Mouse (Mus musculus): ENCODE data around the gene 4933411K16Rik.

Gene 4933411K16Rik

DNA sequence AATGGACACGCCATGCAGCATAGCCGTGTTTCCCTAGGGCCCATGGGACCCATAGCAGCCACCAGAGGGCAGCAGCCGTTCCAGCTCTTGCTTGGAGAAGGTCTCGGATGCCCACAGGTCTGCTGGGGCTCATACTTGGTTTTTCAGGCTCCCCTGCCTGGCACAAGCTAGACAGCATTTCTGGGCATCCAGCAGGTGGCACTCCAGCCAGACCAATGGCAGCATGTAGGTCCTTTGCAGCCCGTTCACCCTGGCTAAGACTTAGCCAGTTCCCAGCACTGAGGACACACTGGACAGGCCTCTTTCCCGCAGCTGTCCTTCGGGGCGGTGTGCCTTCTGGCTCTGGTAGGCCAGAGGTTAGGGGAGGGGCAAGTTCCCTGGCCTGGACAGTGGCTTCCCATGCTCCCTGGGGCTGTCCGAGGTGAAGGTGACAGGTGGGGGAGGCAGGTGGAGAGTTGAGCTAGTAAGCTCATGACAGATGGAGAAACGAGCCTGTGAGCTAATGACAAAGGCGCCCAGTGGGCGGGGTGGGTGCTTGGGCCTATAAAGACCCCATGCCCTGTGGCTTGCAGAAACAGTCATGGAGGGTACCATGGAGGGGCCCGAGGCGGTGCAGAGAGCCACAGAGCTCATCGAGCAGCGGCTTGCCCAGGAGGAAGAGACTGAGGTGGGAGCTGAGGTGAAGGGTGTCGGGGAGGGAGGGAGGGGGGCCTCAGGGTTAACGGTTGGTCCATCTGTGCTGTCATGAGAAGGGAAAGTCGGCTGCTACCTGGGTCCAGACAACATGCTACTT is 16.4 kb upstream of the 4933411K16Rik start, which contains the start of gene Ankrd2:
Ankrd2 (plus strand) TSS at position 545 of the 793 bp plus-strand sequence.
- DNase-seq (ENCODE audit: low spot score): peak; percentile 83

DNA sequence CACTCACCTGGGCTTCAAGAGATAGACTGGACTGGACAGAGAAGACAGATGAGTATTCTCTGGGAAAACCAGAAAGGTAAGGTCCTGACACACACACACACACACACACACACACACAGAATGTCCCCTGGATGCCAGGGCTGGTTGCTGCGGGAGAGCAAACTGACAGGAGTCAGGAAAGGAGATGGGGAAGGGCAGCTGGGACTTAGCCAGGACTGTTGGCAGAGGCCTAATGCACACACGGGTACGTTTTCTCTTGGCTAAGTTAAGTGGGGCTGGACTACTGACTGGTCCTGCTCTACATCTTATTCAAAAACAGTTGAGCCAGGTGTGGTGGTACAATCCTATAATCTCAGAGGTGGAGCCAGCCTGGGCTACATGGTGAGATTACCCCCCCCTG is 15.7 kb upstream of the 4933411K16Rik start:
- DNase-seq (ENCODE audit: low spot score): no peak

DNA sequence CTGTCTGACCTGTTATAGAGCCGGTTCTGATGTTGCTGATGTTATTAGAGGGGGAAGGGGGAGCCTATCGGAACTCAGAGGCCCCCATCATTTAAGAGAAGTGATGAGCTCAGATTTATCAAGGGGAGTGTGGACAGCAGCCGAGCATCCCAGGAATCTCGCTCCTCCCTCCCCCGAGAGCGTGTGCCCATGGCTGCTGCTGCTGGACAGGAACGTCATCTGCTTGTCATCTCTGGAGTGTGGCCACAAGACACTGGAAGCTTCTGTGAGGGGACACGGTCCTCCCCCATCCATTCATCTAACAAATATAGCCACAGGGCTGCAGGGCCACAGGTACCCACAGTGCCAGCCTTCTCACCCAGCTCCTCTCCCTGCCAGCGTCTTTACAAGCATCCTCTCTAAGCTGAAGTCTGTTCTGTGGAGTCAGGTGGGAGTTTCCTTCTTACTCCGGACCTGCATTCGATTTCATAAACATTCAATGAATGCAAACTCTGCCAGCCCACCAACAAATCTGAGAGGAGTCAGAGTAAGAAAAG is 14.8 kb upstream of the 4933411K16Rik start:
- DNase-seq (ENCODE audit: low spot score): no peak

DNA sequence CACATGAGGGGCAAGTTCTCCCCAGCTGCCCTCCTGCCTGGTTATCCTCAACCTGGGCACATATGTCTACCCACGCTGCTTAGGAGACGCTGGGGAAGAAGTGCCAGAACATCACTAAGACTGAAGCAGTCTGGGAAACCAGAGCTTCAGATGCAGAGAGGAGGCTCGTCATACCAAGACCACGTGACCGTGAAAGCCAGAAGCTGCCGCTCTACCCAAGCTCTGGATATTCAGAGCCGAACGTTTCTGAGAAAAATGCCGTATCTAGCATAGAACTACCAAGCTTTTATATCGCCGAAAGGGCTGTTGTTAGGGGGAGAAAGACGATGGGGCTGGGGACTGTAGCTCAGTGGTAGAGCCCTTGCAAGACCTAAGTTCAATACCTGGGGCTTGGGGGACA is 13.7 kb upstream of the 4933411K16Rik start:
- no peak for DNase-seq (ENCODE audit: low spot score)

DNA sequence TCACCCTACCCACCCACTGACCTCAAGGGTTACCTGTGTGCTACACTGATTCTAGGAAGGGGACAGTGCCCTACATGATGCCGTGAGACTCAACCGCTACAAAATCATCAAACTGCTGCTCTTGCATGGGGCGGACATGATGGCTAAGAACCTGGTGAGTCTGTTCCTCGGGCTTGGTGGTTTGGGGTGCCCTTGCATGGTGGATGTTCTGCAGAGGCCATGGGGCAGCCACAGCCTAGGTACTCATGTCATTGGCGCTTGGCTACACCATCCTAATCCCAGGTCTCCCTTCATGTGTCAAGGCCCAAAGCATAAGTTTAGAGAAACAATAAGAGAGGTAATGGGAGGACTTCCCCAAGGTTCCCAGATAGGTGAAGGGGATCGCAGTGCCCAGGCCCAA is 8.1 kb upstream of the 4933411K16Rik start:
- no peak for DNase-seq (ENCODE audit: low spot score)

DNA sequence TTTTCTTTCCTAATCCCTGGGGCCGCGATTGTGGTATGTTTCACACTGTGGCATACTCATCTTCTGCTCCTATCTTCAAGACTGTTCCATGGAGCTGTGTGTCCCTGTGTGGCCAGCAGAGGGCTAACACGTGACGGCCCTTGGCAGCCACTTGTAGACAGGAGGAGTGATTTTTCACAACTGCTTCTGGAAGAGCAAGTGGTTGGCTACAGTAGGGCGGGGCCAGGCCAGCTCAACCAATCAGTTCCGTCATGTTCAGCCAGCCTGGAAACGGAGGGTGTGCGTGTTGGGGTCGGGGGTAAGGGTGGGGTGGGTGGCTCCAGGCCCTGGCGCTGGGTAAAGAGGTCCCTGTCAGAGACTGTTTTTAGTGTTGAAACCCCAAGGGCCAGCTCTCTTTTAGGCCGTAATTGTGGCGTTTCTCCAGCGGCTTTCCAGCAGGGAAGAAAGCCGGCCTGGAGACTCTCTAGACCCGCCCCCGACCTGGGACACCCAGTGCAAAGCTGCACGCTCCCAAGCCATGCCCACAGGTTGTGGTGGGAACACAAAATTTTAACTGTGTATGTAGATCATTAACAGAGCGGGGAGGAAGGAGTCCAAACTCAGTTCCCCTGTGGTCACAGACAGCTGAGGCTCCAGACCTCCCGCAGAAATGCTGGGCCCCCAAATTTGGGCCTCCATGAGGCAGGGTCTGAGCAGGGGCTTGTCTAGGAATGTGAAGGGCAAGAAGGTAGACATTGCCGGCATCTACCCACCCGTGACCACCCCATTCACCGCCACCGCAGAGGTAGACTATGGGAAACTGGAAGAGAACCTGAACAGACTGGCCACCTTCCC is 6.6 kb upstream of the 4933411K16Rik start, which contains the start of gene Hoga1:
Hoga1 (plus strand) TSS at position 342 of the 834 bp plus-strand sequence.
- peak; percentile 66 for DNase-seq (ENCODE audit: low spot score)

DNA sequence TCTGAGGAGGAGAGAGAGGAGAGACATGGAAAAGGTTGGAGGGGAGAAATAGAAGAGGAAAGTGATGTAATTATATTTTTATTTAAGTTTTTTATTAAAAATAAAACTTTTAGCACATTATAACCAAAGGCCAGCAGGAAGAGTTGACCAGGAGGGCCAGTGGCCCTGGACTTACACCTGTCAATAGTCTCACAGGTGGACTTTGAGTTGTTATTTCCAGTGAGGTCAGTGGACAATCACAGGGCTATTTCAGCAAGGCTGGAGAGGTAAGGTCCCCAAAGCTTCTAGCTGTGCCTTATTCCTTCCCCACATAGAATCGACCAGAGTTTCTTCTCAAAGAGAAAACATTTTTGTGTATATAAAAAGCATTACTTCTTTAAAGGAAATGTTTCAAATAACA is 1.8 kb upstream of the 4933411K16Rik start:
- no peak for DNase-seq (ENCODE audit: low spot score)

DNA sequence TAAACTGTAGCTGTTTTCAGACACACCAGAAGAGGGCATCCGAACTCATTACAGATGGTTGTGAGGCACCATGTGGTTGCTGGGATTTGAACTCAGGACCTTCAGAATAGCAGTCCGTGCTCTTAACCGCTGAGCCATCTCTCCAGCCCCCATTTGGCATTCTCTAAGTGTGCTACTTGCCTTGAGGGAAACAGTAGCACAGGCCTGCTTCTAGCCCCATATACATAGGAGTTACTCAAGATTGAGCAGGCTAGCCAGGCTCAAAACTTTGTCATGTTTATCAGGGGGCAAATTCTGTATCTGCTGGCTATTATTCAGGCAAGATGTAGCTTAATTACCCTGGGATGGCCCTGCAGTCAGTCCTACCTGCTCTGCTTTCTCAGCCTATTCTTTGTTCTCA is 697 bp upstream of the 4933411K16Rik start:
- DNase-seq (ENCODE audit: low spot score): no peak

DNA sequence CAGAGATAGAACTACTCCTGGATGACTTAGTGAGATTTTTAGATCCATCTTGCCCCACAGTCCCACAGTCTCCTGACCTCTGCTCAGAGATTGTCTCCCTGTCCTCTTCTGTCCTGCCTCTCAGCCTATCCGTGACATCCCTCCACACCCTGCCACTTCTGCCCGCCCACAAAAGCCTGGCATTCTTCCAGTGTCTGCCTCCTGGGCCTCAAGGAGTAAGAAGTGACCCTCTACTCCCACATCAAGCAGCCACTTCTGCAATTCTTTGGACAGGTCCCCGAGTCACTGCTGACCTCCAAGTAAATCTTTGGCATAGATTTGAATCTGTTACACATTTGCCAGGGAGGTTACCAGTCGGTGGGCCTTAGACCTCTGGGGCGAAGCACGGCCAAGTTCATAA is 2.2 kb downstream of the 4933411K16Rik start:
- DNase-seq (ENCODE audit: low spot score): no peak

DNA sequence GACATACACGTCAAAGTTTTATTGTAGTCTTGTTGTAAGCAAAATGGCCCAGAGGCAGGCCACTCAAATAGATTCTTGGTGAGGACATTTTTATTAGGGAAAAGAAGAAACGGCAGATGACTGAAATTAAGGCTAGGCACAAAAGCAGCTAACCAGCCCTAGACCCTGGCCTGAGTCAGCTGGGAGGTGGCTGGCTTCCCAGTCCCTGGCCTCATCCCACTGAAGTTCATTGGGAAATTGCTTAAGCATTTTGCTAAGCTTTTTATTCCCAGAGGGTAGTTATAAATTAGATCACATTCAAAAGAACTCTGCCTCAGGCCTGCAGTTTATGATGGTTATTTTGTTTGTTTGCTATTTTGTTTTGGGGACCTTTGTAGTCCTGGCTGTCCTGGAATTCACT is 3.8 kb downstream of the 4933411K16Rik start:
- no peak for DNase-seq (ENCODE audit: low spot score)

DNA sequence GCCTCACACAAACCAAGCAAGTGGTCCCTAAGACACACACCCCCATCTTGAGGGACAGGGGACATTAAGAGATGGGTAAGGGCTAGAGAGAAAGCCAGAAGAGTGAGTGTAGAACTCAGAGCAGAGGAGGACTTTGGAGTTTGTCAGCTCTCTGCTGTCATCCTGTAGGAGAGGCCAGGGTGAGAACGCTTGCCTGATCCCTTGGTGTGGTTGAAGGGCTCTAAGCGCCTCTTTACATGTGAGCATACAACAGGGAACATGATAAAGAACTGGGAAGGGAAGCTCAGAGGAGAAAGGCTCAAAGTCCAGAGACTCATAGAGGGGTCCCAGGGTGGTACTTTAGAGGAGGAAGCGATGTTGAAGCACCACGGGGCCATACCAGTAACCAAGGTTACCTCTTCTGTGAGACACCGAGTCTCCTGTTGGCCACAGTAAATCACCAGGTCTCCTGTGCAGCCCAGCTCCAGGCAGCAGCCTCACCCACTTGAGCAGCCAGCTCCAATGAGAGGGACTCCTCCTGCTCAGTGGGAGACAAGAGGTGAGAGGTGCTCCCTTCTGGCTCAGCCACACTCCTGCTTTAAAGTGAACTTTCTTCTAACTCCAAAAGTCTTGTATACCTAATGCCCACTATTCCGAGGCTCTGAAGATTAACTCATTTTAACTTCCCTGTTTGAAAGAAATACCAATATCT is 4.8 kb downstream of the 4933411K16Rik start:
- no peak for DNase-seq (ENCODE audit: low spot score)

DNA sequence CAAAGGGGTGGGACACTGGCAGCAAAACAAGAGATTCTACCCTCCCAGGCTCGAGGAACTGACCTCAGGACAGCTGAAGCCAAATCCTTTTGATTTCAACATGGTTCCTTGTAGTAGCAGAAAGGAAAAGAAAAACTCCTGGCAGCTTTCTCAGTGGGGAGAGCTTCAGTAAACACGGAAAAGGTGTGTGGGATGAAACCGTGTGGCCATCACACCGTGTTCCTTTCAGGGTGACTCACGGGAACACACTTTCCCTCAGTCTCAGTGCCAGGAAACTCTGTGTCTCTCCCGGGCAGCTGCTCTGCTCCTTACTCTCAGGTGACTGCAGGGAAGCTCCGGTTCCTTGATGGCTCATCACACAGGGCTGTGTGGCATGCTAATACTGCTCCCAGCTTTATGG is 6.4 kb downstream of the 4933411K16Rik start:
- DNase-seq (ENCODE audit: low spot score): no peak

DNA sequence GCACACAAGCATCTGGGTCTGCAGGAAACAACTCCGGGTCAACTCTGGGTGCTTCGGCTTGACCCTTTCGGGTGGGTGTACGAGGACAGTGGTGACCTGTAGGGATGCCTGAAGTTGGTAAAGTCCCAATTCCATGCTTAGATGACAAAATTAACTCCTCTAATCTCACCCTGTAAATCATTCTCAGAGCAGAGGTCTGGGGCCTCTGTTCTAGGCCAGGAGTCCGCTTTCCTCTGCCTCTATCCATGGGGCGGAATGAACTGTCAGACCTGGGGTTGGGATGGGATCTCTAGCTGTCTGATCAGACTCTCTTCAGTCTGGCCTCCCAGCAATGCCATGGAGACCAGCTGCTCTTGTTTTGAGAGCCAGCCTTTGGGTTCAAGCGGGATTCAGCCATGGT is 9.4 kb downstream of the 4933411K16Rik start:
- no peak for DNase-seq (ENCODE audit: low spot score)

DNA sequence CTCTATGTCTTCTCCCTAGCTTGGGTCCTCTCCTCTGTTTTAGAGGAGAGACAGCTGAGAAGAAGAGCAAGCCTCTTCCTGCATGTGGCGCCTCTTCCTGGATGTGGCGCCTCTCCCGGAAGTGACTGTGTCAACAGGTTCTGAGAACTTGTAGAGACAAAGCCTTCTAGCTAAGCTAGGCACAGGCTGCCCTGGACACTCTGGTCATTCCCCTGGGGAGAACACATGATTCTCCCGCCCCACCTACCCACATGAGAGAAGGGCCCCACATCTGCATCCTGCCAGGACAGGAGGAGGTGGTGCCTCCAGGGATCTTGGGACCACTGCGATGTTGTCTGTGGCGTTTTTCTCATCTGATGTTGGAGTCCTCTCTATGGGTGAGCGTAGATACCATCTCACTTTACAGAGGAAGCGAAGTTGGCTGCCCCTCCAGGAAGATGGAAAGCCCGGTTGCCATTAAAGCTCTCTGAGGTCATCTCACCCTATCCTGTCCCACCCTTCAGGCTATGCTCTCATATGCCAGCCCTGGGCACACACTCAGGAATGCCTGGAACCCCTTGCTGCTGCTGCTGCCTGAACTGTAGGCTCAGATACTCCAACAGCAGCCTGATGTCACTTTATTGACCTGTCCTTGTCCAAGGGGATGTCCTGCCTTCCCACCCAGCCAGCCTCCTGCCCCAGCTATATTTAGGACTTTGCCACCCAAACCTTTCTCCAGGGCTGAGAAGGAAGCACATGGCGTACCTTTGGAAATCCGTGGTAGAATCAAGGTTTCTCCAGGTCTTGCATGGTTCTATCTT is 16.6 kb downstream of the 4933411K16Rik start:
- DNase-seq (ENCODE audit: low spot score): no peak

DNA sequence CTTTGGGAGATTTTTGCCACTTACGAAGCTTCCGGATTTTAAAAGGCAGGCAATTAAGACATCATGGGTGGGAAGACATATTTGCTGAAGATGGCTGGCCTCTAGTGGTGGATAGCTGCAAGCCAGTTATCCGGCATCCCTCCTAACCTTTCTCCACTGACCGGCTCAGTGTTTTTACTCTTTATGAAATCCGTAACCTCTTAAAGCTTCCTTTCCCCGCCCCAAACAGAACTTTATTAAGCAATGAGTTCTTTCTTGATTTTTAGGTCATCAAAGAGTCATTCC is 17.1 kb downstream of the 4933411K16Rik start:
- no peak for DNase-seq (ENCODE audit: low spot score)

DNA sequence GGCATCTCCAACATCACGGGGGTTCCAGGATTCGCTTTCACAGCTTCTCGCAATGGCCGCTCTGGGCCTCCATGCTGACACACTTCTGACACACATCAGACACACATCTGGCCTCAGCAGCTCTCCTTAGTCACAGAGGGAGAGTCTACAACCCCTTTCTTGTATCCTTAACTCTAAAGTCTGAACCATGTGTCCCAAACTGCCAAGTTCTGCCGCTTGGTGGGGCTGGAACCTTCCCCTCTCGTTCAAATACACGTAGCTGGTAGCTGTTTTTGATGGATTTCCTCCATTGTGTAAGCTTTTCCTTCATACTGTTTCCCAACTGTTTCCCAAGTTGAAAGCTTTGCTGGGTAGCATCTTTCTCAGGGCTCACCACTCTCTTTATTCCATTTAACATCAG is 19.2 kb downstream of the 4933411K16Rik start:
- DNase-seq (ENCODE audit: low spot score): no peak

DNA sequence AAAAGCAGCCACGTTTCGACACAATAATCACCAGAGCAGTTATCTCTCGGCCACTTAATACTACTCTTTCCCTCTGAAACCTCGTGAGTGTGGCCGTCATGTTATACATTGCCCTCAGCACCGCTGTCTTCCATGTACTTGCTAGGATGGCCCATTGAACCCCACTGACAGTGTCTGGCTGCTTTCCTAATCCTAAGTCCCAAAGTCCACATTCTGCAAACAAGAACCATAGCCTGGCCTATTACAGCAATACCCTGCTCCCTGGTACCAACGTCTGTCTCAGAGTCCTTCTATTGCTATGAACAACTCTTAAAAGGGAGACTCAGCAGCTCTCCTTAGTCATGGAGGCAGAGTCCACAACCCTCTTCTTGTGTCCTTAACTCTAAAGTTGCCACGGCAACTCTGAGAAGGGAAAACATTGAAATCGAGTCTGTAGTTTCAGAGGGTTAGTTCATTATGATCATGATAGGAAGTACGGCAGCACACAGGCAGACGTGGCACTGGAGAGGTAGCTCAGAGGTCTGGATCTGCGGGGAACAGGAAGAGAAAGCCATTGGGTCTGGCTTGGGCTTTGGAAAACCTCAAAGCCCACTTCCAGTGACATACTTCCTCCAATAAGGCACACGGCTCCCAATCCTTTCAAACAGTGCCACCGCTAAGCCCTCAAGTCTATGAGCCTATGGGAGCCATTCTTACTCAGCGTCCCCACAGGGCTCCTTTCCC is 20.0 kb downstream of the 4933411K16Rik start:
- DNase-seq (ENCODE audit: low spot score): no peak

DNA sequence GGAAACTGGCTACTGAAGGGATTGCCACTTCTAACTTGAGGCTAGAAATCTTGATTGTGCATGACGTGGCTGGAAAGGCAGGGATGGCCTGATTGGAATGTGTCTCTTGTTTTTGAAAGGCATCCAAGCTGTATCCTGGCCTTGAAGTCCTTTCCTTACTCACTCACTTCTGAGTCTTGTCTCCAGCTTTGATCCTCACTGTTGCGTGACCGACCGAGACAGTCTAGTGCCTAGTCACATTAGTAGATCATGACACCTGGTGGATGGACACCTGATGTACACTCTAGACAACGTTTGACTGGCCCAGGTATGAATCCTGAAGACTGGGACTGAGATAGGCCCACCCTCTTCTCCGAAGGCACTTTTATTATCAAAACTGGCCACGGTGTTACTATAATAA is 20.8 kb downstream of the 4933411K16Rik start:
- DNase-seq (ENCODE audit: low spot score): no peak

DNA sequence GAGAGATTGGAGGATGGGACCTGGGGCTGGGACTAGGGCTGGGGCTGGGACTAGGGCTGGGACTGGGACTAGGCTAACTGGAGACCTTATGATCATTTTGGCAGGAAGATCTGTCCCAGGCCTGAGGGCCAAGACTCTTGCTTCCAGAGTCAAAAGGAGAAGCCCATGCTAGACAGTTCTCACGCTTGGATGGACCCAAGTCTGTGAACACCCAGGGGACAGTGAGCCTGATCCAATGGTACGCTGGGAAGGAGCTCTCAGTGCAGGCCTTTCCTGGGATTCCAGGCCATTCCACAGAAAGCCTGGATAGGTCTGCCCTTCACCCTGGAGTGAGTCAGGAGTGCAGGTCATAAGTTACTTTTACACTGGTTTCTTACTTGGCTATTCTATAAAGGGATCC is 23.0 kb downstream of the 4933411K16Rik start:
- no peak for DNase-seq (ENCODE audit: low spot score)

DNA sequence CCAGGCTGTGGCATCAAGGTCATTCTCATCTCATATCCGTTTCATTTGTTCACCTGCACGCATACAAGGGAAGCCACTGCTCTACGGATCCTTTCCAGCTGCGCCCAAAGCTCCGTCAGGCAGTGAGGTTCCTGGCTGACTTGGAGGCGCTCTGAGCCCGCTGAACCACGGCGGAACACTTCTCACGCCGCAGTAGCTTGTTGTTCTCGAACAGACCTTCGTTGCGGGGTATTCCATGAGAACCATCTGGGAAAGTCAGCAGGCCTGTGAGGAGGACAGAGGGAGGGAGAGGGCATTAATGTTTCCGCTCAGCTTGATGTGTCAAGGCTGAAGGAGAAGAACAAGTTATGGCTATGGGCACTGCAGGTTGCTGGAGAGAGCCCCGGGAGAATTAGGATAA is 23.9 kb downstream of the 4933411K16Rik start:
- DNase-seq (ENCODE audit: low spot score): no peak

DNA sequence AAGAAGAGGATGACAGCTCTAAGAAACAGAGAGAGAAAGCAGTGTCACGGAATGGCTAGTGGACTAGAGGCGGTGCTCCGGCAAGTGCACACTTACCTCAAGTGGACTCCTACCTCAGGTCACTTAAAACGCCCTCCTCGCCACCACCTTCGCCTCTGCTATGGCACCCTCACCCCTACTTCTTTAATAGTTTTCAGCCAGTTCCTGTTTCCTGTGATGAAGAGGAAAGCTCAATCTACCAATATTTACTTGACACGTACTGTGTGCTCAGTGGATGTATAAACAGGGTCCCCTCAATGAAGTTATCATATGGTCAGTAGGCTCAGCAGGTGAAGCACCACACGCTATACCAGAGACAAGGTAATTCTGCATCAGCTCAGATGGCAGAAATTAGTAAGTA is 26.5 kb downstream of the 4933411K16Rik start:
- no peak for DNase-seq (ENCODE audit: low spot score)

Measured in ovary, adult 18-20 months (tissue).